Mouse (Mus musculus): ENCODE results near the gene Arhgap19. TPM values are rescaled to one million over a fixed set of nuclear protein-coding genes. Genes with fewer than 3 reads are reported as not detected.

Arhgap19 gene
- polyA plus RNA-seq, 1 experiment from 2014 or later = 28.6 TPM

DNA sequence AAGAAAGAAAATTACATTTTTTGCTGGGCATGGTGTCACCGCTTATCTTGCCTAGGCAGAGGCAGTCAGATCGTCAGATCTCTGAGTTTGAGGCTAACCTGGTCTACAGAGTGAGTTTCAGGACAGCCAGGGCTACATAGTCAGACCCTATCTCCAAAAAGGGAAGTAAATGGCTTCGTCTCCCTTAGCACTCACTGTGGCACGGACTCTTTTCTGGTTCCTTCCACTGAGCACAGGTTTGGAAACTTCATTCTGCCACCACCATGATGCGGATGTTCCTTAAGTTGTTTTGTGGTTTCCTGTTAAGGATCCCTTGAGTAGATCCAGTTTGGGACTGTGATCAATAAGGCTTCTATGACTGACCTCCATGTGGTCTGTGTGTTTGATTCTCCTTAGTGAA, 23.1 kb upstream of the Arhgap19 start:
- H3K27ac ChIP-seq (ENCODE audit: low read length) = no peak overlapping the region
- H3K4me3 ChIP-seq (ENCODE audit: low read length) = no peak overlapping the region
- no peaks in the 10 kb centered on the region for H3K36me3 ChIP-seq (ENCODE audit: control insufficient read depth, insufficient read depth, low read length)
- no peak overlapping the region for H3K4me2 ChIP-seq (ENCODE audit: low read depth, low read length)
- WGBS = 74% methylated on average over 5 of the region's 5 CpGs
- no peaks in the 10 kb centered on the region for H3K27me3 ChIP-seq (ENCODE audit: control insufficient read depth, insufficient read depth, low read depth, low read length)
- H3K4me1 ChIP-seq (replicated peaks; ENCODE audit: control insufficient read depth, insufficient read depth, low read length) = peaks cover 2% of the 10 kb centered on the region; the same call in 1 of the 2 replicates
- ATAC-seq (ENCODE audit: low read depth) = no peak
- no peaks in the 10 kb centered on the region for H3K9me3 ChIP-seq (ENCODE audit: control insufficient read depth, low read length)
- H3K9ac ChIP-seq (ENCODE audit: low read length) = no peak overlapping the region

GRCm38 (mm10) chr19:41822589-41822988, 20.7 kb upstream of the Arhgap19 start:
- H3K36me3 ChIP-seq (ENCODE audit: control insufficient read depth, insufficient read depth, low read length) = no peaks in the 10 kb centered on the region
- H3K4me2 ChIP-seq (ENCODE audit: low read depth, low read length) = no peak overlapping the region
- H3K9ac ChIP-seq (ENCODE audit: low read length) = no peak overlapping the region
- no peak overlapping the region for H3K4me3 ChIP-seq (ENCODE audit: low read length)
- no peaks in the 10 kb centered on the region; the same call in 1 of the 2 replicates for H3K4me1 ChIP-seq (replicated peaks; ENCODE audit: control insufficient read depth, insufficient read depth, low read length)
- H3K27ac ChIP-seq (ENCODE audit: low read length) = no peak overlapping the region
- no peaks in the 10 kb centered on the region for H3K27me3 ChIP-seq (ENCODE audit: control insufficient read depth, insufficient read depth, low read depth, low read length)
- ATAC-seq (ENCODE audit: low read depth) = no peak
- 84% methylated on average over 1 of the region's 1 CpGs for WGBS
- no peaks in the 10 kb centered on the region for H3K9me3 ChIP-seq (ENCODE audit: control insufficient read depth, low read length)

- Histone ChIP-seq H3K36me3 (ENCODE audit: control insufficient read depth, insufficient read depth, low read length) (no peaks in the 10 kb centered on the region), H3K9me3 (ENCODE audit: control insufficient read depth, low read length) (no peaks in the 10 kb centered on the region), H3K9ac (ENCODE audit: low read length) (no peak overlapping the region), H3K4me1 (replicated peaks; ENCODE audit: control insufficient read depth, insufficient read depth, low read length) (peaks cover 4% of the 10 kb centered on the region; the same call in 1 of the 2 replicates), H3K27me3 (ENCODE audit: control insufficient read depth, insufficient read depth, low read depth, low read length) (no peaks in the 10 kb centered on the region), H3K4me3 (ENCODE audit: low read length) (no peak overlapping the region), H3K27ac (ENCODE audit: low read length) (peak overlapping the region; percentile 85), H3K4me2 (ENCODE audit: low read depth, low read length) (peak overlapping the region; percentile 28; the same call in 1 of the 2 replicates)
- 5% methylated on average over 5 of the region's 5 CpGs for WGBS
- ATAC-seq (ENCODE audit: low read depth) = peak; percentile 74
Measured at GRCm38 (mm10) chr19:41821436-41821835, 19.6 kb upstream of the Arhgap19 start.

DNA sequence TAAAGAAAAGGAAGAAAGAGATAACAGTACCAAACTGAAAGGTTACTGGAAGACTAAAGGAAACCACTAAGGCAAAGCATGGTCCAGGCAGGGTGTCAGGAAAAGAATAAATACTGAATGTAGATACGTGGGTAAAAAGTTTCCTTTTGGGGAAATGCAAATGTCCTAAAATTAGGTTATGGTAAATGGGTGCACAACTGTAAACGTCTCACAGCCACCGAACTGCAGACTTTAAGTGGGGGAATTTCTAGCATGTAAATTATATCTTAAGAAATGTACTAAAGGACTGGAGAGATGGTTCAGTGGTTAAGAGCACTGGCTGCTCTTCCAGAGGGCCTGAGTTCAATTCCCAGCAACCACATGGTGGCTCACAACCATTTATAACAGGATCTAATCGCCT, 16.9 kb upstream of the Arhgap19 start:
- H3K9me3 ChIP-seq (ENCODE audit: control insufficient read depth, low read length) = 0 out of 2 replicates have a peak, but pooled peaks cover 2% of the 10 kb centered on the region
- ATAC-seq (ENCODE audit: low read depth) = no peak

DNA sequence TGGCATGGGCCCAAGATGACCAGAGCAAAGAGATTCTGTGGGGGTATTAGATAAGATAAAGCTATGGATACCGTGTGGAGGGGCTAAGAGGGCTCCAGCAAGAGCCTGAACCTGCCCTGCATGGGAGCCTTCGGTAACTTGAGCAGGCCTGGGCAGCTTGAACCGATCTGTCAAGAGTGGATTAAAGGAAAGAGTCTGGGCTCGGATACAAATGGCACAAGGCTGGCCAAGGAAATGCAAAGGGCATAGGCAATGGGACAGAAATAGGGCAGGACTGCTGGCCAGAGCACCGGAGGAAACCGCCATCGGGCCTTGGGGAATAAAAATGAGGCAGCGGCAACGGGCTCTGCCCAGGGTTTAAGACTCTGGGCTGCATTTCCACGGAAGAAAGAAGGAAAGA, 15.5 kb upstream of the Arhgap19 start:
- Histone ChIP-seq H3K27ac (ENCODE audit: low read length) (peak overlapping the region; percentile 85), H3K4me3 (ENCODE audit: low read length) (no peak overlapping the region), H3K4me2 (ENCODE audit: low read depth, low read length) (peak overlapping the region; percentile 7; the same call in 1 of the 2 replicates), H3K4me1 (replicated peaks; ENCODE audit: control insufficient read depth, insufficient read depth, low read length) (peaks cover 4% of the 10 kb centered on the region; the same call in 1 of the 2 replicates), H3K36me3 (ENCODE audit: control insufficient read depth, insufficient read depth, low read length) (no peaks in the 10 kb centered on the region), H3K9me3 (ENCODE audit: control insufficient read depth, low read length) (0 out of 2 replicates have a peak, but pooled peaks cover 2% of the 10 kb centered on the region), H3K9ac (ENCODE audit: low read length) (no peak overlapping the region), H3K27me3 (ENCODE audit: control insufficient read depth, insufficient read depth, low read depth, low read length) (no peaks in the 10 kb centered on the region)
- 34% methylated on average over 10 of the region's 10 CpGs for WGBS
- ATAC-seq (ENCODE audit: low read depth) = peak; percentile 70

More for the DNA sequence above, 16.9 kb upstream of the Arhgap19 start:
- WGBS = 75% methylated on average over 4 of the region's 4 CpGs
- Histone ChIP-seq H3K9ac (ENCODE audit: low read length) (no peak overlapping the region), H3K27me3 (ENCODE audit: control insufficient read depth, insufficient read depth, low read depth, low read length) (no peaks in the 10 kb centered on the region), H3K36me3 (ENCODE audit: control insufficient read depth, insufficient read depth, low read length) (no peaks in the 10 kb centered on the region), H3K4me3 (ENCODE audit: low read length) (no peak overlapping the region), H3K27ac (ENCODE audit: low read length) (no peak overlapping the region), H3K4me2 (ENCODE audit: low read depth, low read length) (no peak overlapping the region), H3K4me1 (replicated peaks; ENCODE audit: control insufficient read depth, insufficient read depth, low read length) (peaks cover 4% of the 10 kb centered on the region; the same call in 1 of the 2 replicates)

DNA sequence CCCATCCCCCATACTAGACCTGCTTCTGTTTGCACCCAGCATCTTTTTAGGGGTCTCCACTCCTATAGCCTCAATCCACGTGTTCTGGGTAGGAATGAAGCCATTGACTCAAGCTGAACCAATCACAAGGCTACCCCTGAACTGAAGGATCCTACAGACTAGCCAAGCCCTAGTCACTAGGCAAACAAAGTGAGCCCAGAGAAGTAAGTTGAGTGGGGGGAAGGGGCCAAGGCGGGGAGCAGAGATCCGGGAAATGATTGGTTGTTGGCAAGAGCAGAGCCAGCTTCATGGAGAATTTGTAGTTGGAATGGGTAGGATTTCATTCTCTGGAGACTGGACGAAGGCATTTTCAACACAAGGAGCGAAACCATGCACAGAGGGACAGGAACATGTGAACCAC, 15.1 kb upstream of the Arhgap19 start:
- H3K27ac ChIP-seq (ENCODE audit: low read length) = peak overlapping the region; percentile 85
- H3K4me2 ChIP-seq (ENCODE audit: low read depth, low read length) = peak overlapping the region; percentile 7; the same call in 1 of the 2 replicates
- no peak overlapping the region for H3K9ac ChIP-seq (ENCODE audit: low read length)
- ATAC-seq (ENCODE audit: low read depth) = peak; percentile 89
- no peaks in the 10 kb centered on the region for H3K27me3 ChIP-seq (ENCODE audit: control insufficient read depth, insufficient read depth, low read depth, low read length)
- H3K9me3 ChIP-seq (ENCODE audit: control insufficient read depth, low read length) = 0 out of 2 replicates have a peak, but pooled peaks cover 2% of the 10 kb centered on the region
- WGBS = 37% methylated on average over 5 of the region's 5 CpGs
- H3K4me3 ChIP-seq (ENCODE audit: low read length) = no peak overlapping the region
- H3K36me3 ChIP-seq (ENCODE audit: control insufficient read depth, insufficient read depth, low read length) = no peaks in the 10 kb centered on the region
- H3K4me1 ChIP-seq (replicated peaks; ENCODE audit: control insufficient read depth, insufficient read depth, low read length) = peaks cover 4% of the 10 kb centered on the region; the same call in 1 of the 2 replicates

GRCm38 (mm10) chr19:41816410-41816809, 14.6 kb upstream of the Arhgap19 start:
- peak overlapping the region; percentile 68 for H3K27ac ChIP-seq (ENCODE audit: low read length)
- ATAC-seq (ENCODE audit: low read depth) = no peak
- no peaks in the 10 kb centered on the region for H3K27me3 ChIP-seq (ENCODE audit: control insufficient read depth, insufficient read depth, low read depth, low read length)
- no peaks in the 10 kb centered on the region for H3K36me3 ChIP-seq (ENCODE audit: control insufficient read depth, insufficient read depth, low read length)
- H3K9ac ChIP-seq (ENCODE audit: low read length) = no peak overlapping the region
- H3K4me3 ChIP-seq (ENCODE audit: low read length) = no peak overlapping the region
- 0 out of 2 replicates have a peak, but pooled peaks cover 2% of the 10 kb centered on the region for H3K9me3 ChIP-seq (ENCODE audit: control insufficient read depth, low read length)
- 43% methylated on average over 5 of the region's 5 CpGs for WGBS
- H3K4me1 ChIP-seq (replicated peaks; ENCODE audit: control insufficient read depth, insufficient read depth, low read length) = peaks cover 4% of the 10 kb centered on the region; the same call in 1 of the 2 replicates
- no peak overlapping the region for H3K4me2 ChIP-seq (ENCODE audit: low read depth, low read length)

DNA sequence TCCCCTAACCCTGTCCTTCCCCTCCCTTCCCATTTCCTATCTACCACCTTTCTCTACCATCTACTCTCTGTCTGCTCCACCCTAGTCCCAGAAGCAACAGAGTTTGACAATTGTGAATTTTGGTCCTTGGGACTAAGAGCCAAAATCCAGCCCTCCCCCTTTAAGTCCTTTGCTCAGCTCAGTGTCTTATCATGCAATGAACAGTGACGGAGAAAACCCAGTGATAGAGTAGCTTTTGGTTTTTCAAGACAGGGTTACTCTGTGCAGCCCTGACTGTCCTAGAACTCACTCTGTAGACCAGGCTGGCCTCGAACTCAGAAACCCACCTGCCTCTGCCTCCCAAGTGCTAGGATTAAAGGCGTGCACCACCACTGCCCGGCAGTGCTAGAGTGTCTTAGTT, 11.5 kb upstream of the Arhgap19 start:
- no peaks in the 10 kb centered on the region for H3K36me3 ChIP-seq (ENCODE audit: control insufficient read depth, insufficient read depth, low read length)
- H3K4me2 ChIP-seq (ENCODE audit: low read depth, low read length) = no peak overlapping the region
- no peak overlapping the region for H3K27ac ChIP-seq (ENCODE audit: low read length)
- H3K9me3 ChIP-seq (ENCODE audit: control insufficient read depth, low read length) = 0 out of 2 replicates have a peak, but pooled peaks cover 2% of the 10 kb centered on the region
- H3K27me3 ChIP-seq (ENCODE audit: control insufficient read depth, insufficient read depth, low read depth, low read length) = no peaks in the 10 kb centered on the region
- H3K4me3 ChIP-seq (ENCODE audit: low read length) = no peak overlapping the region
- WGBS = 84% methylated on average over 4 of the region's 4 CpGs
- peaks cover 4% of the 10 kb centered on the region; the same call in 1 of the 2 replicates for H3K4me1 ChIP-seq (replicated peaks; ENCODE audit: control insufficient read depth, insufficient read depth, low read length)
- no peak overlapping the region for H3K9ac ChIP-seq (ENCODE audit: low read length)
- ATAC-seq (ENCODE audit: low read depth) = no peak

GRCm38 (mm10) chr19:41812525-41812924, 10.7 kb upstream of the Arhgap19 start:
- Histone ChIP-seq H3K4me2 (ENCODE audit: low read depth, low read length) (no peak overlapping the region), H3K9me3 (ENCODE audit: control insufficient read depth, low read length) (0 out of 2 replicates have a peak, but pooled peaks cover 2% of the 10 kb centered on the region), H3K27me3 (ENCODE audit: control insufficient read depth, insufficient read depth, low read depth, low read length) (no peaks in the 10 kb centered on the region), H3K36me3 (ENCODE audit: control insufficient read depth, insufficient read depth, low read length) (no peaks in the 10 kb centered on the region), H3K9ac (ENCODE audit: low read length) (no peak overlapping the region), H3K27ac (ENCODE audit: low read length) (no peak overlapping the region), H3K4me1 (replicated peaks; ENCODE audit: control insufficient read depth, insufficient read depth, low read length) (peaks cover 4% of the 10 kb centered on the region; the same call in 1 of the 2 replicates), H3K4me3 (ENCODE audit: low read length) (no peak overlapping the region)
- whole genome bisulfite sequencing = 88% methylated on average over 10 of the region's 10 CpGs
- ATAC-seq (ENCODE audit: low read depth) = no peak
